Mouse (Mus musculus): ENCODE data around the gene Ddx11. TPM values are rescaled to one million over a fixed set of nuclear protein-coding genes. Genes with fewer than 3 reads are reported as not detected.
"Not testable (repeated sequence)": the region's sequence is repeated elsewhere in the genome, so short reads cannot be mapped to it uniquely, and the experiment has no call there.

Gene Ddx11
- total RNA-seq, 2 experiments from 2014 or later = 0.89 to 1.1 TPM

DNA sequence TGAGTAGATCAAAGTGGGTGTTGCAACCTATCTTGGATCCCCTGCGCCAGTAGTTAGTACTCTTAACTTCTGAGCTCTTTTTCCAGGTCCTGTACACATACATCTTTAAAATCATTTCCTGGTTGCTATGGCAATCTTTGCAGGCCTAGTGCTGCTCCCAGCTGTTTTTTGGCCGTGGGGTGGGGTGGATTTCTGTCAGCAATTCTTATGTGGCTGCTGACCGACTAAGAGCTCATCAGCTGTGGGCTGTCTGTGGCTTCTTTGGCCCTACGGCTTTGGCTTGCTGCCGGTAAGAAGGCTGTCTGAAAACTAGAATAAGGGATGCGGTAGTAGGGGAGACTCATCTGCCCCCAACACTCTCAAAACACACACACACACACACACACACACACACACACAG lies 12.6 kb upstream of the Ddx11 start:
- DNase-seq = peak in 1 of 2 experiments; percentile 17
- intact Hi-C loops (cut with DNase I) = loop anchor here (5.0 kb wide), 1 partner anchor 228 kb away; no protein-coding TSS in a partner anchor

DNA sequence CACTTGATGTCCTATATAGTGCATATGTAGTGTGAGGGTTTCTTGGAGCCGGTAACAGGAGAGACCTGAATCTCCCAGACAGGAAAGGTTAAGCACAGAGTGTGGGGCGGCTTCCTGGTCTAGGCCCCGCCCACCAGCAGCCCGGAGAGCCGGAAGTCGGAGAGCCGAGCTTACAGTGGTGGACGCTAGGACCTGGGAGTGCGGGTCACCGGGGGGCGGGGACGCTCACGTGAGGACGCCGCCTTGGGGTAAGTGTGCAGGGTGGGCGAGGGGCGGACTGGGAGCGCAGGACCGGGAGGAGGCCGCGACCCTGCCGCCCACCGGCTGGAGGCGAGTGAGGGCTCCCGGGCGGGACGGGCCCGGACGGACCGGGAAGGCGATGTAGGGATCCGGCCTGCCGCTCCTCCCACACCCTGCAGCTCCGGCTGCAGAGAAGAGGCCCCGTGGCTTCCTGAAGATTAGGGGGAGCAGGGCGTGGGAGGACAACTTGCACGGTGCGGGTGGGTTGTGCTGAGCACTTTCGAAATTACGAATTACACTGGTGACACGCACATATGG lies 11.8 kb upstream of the Ddx11 start, which contains the start of gene Washc1:
Gene Washc1 (plus strand): TSS at position 144 of the 558 bp plus-strand sequence.
- peak; percentile 86 to 87 for DNase-seq
- intact Hi-C loops (cut with DNase I) = loop anchor here (5.0 kb wide), 1 partner anchor 229 kb away; no protein-coding TSS in a partner anchor

DNA sequence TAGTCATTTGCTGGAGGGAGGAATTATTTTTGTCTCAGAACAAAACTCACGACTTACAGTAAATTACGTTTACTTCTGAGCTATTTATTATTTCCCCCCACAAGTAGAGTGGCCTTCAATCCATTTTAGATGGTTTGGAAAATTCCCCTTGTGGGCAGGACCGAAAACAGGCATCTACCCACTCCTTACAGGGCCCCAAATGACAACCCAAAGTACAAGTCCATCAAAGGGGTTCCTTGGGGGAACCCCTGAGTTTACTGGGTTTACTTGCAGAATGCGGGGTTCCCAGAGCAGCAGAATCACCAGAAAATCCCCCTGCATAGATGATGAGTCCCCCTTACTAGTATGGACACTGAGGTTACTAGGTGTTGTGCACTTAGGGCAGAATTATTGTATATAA lies 11.2 kb upstream of the Ddx11 start:
- intact Hi-C loops (cut with DNase I) = loop anchor here (5.0 kb wide), 1 partner anchor 230 kb away; no protein-coding TSS in a partner anchor
- DNase-seq = no peak

DNA sequence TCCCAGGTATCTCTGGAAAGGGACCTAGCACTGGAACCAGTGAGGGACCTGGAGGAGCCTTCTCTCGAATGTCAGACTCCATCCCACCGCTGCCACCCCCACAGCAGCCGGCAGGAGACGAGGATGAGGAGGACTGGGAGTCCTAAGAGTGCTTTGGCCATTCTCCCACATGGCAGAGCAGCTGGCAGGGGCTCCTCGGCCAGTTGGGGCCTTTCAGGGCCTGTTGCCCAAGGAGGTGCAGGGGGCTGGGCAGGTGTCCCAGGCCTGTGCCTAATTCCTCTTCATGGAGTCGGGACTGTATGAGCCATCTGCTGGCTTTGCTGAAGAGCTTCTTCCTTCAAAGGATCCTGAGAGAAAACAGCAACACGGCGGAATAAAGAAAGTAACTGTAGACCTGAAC lies 4.3 kb upstream of the Ddx11 start:
- DNase-seq = no peak
- intact Hi-C loops (cut with DNase I) = no loop called here

DNA sequence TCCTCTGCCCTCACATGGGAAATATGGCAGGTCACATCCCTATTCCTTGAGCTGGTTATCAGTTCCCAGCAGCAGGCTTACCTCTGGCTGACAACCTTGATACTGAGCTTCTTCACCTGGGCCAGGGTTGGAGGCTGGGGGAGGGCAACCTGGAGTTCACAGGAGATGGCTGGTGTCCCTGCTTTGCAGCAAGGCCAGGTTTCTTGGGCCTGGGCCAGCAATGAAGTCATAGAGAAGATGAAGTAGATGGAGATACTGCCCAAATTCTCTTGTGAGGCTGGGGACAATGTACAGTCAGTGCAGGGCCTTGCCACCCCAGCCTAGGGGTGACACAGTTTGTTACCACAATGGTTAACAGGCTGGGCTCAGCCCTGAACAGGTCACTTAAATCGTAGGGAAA lies 2.6 kb upstream of the Ddx11 start:
- DNase-seq = no peak
- intact Hi-C loops (cut with DNase I) = no loop called here

DNA sequence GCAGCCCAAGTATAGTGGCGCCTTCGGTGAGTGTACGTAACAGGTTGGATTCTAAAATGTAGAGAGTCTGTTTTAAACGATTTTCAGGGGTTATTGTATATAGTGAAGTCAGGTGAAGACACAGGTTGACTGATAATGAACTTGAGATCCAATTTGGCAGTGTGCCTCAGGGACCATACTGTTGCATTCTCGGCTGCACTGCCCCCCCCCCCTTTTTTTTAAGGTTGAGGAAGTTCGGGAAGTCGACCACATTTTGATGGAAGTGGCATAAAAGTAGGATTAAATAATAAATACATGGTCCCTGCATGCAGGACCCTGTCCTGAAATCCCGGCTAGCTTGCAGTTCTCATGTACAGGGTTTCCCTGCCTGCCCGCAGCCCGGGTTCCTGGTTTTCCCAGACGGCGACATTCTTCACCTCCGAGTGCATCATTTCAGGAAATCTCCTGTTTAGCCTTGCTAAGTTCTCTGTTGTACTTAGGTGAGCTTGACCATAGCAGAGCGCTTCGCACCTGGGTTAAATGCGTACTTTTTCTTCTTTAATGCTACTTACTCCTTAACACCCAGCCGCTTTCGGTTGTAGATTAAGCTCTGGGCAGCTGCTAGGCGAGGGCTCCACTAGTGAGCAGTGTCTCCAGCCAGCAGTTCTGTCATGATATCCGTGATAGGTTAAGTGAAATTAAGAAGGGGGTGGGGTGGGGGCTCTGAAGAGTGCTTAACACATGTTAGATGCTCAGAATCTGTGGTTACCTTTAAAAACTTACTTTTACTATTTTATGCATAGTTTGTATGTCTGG lies 693 bp downstream of the Ddx11 start:
- DNase-seq = no peak

DNA sequence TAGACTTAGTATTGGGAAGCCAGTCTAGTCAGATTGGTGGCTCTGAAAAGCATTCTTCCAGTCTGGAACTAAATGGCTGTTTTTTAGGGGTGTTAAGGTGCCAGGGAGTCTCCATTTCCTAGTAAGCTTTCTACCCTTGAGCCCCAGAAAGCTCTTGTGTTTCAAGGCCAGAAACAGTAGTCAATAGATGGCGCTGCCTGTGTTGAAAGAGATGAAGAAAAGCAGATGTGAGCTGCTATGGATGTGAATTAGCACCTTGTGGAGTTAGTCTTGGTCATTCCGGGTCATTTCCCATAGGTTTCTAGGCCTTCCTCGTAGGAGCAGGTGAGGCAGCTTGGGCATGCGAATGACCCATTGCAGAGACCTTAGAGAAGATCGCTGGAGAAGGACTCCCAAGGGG lies 1.9 kb downstream of the Ddx11 start:
- intact Hi-C loops (cut with DNase I) = no loop called here
- DNase-seq = no peak

More for the DNA sequence above, 693 bp downstream of the Ddx11 start:
- intact Hi-C loops (cut with DNase I) = no loop called here

DNA sequence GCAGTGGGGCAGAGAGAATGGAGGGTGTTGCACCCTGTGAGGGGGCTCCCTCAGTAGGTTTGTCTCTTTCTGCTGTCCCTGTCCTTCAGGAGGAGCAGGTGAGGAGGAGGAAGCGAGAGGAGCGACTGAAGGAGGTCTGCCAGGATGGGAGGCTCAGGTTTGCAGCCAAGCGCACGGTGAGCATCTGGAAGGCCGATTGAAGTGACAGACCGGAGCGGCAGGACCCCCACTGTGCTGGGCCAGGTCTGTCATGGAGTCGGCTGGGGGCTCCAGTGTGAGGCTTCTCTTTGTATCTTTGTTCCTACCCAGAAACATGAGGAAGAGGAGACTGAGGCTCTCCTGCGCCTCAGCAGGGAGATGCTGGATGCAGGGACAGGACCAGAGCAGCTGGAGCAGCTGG lies 7.1 kb downstream of the Ddx11 start:
- DNase-seq = no peak
- intact Hi-C loops (cut with DNase I) = no loop called here

DNA sequence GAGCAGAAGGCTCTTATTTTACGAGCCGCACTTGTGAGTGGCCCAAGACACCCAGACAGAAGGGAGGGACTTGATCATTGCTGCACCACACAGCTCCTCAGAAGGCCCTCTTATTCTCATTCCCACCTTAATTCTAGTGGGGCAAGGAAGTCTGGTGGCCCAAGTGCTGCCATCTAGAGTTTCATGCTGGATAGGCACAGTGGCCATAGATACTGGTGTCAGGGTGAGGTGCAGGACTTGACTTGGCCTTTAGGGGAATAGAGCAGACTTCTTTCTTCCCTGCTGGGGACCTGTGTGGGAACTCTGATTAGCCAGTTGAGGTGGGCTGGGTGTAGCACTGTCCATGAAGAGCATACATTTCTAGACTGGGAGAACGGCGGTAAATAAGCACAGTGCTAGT lies 7.9 kb downstream of the Ddx11 start:
- intact Hi-C loops (cut with DNase I) = no loop called here
- DNase-seq = no peak

DNA sequence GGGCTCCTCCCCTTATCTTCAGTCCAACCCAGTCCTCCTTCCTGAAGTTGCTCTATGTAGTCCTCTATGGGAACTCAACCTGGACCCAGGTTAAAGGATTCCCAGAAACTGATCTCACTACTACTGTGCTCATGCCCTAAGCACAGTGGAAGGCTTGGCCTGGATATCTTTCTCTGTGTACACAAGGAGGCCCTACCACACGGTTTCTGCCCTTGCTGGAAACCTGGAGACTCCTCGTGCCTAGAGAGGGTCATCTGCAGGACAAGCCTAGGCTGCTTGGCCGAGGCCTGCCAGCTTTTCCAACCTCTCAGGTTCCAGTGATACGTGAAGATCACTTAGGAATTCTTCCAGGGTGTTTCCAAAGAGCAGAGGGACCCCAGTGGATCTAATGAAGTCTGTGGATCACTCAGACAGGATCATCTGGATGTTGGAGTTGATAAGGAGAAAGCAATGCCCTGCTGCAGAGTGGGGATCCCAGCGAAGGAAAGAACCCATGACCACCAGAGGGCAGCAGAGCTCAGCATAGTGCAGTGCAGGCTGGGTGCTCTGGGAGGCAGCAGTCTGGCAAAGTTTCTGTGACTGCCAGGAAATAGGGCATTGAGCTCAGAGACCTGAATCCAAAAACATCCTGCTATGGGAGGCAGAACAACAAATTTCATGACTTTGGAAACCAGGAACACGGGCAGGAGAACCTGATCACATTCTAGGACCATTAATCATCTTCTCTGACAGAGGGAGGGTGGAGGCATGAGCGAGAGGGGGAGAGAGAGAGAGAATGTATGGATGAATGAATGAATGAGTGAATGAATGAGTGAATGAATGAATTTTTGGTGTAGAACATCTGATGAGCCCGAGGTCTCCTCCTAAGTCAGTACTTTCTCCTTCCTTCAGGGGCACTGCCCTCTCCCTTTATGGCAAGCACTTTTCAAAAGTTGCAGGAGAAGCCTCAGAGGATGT lies 29.7 kb downstream of the Ddx11 start:
- intact Hi-C loops (cut with DNase I); DNase-seq: not testable (repeated sequence)

DNA sequence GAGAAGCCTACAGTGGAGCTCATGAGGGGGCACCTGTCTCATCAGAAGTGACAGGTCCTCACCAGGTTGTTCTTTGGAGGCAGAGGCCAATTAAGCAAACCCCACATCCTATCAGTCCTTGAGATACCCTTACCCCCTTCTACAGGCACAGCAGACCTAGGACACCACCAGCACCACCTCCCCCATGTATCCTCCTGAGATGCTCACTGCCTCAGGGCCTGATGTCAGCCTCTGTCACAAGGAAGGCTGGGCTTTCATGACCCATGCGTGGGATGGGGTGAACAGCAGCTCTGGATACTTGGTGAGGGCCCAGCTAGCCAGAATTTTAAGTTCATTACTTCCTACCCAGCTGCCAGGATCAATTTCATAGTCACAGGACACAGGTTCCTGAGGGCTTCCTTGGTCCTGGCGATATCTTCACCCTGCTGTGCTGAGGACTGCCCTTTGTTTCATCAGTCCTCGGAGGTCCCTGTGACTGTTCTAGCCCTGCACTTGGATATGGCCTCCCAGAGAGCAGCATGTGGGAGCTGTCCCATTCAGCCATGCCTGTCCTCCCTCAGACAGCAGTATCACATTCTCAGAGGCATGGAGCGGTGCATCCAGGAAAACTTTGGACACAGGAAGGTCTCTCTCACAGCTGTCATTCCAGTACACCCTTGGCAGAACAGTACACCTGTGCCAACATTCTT lies 30.6 kb downstream of the Ddx11 start:
- intact Hi-C loops (cut with DNase I); DNase-seq: not testable (repeated sequence)

DNA sequence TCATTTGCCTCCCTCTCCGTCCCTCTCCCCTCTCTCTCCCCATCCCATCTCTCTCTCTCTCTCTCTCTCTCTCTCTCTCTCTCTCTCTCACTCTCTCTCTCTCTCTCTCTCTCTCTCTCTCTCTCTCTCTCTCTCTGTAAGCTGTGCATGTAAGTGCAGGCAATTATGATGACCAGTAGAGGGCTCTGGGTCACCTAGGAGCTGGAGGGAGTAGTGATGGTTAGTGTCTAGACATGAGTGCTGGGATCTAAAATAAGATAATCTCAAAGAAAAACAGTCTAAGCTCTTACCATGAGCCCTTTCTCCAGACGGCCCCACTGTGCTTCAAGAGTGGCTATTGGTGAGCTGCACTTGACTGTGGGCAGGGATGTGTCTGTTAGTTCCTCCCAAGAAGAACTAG lies 31.6 kb downstream of the Ddx11 start:
- intact Hi-C loops (cut with DNase I) = loop anchor here (5.0 kb wide), 1 partner anchor 332 kb away; no protein-coding TSS in a partner anchor
- DNase-seq = no peak

DNA sequence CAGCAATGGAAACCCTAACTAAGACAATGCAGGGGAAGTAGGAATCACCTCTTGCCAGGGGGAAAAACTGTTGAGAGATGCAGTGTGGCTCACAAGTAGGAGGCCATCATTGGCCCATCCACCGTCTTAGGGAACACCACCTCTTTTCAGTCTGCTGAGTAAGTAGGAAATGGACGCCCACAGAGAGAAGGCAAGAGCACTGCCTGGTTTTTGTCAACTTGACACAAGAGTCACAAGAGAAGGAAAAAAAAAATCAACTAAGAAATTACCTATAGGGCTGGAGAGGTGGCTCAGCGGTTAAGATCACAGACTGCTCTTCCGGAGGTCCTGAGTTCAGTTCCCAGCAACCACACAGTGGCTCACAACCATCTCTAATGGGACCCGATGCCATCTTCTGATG lies 35.0 kb downstream of the Ddx11 start:
- intact Hi-C loops (cut with DNase I) = loop anchor here (5.0 kb wide), 1 partner anchor 329 kb away; no protein-coding TSS in a partner anchor
- no peak for DNase-seq

DNA sequence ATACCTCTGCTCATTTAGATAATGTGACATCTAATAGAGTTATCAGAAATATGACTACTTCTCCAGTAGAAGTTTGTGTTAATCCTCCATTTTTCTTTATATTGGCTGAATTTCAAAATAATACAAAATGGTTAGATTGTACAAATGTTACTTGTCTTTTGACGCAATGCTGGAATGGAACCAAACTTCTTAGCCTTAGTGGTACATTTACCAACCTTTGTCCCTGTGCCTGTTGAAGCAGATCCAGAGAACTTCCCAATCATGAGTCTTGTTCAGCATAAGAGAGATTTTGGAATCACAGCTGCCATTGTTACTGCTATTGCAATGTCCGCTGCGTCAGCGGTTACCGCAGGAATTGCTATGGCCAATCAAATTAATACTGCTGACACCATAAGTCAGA lies 43.8 kb downstream of the Ddx11 start:
- DNase-seq; intact Hi-C loops (cut with DNase I): not testable (repeated sequence)

DNA sequence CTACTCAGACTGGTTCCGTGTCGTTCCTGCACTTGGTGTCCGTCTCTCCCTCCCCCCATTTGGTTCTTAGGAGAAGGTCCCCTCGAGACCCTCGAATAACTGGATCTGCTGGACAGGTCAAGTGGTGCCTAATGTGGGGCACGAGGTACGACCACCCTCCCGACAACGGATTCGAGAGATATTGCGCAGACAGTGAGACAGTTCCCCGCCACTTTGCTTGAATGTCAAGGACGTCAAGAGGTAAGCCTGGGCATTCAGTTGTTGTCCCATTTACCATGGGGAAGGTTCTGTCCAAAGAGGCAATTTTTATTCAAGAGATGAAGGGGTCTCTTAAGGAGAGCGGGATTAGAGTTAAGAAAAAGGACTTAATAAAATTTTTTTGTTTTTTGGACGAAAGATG lies 47.7 kb downstream of the Ddx11 start:
- DNase-seq; intact Hi-C loops (cut with DNase I): not testable (repeated sequence)

DNA sequence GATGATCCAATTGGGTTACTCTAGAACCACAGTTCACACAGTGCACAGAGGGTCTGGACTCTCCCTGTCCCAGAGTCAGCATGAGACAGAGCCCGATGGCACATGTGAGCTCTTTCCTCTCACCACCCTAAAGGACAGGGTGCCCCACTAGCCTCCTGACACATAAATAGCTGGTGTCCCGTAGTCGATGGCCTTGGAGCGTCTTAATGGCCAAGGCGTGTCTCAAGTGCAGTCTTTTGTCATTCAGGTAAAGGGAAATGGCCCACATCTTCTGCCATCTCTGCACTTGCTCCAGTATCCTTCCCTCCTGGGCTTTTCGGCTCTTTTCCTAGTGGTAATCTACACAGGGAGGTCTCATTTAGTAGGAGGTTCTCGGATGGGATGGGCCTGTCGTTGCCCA lies 67.3 kb downstream of the Ddx11 start:
- DNase-seq = no peak
- intact Hi-C loops (cut with DNase I) = no loop called here

DNA sequence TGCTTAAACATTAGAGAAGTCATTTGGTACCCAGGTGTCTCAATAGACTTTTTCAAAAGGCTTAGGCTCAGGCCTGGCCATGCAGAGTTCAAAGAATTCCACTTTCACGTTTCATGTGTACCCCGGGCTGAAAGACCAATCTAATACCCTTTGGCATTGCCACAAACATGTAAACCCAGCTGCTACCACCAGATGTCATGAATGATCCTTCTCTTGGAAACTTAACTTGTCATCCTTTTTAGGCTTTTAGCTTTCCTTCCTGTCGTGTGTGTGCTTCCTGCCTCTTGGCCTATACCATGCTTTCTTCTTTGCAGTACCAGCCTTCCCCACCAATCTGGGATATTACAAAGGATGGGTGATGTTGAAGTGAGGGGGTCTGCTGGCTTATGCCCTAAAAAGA lies 73.7 kb downstream of the Ddx11 start:
- no peak for DNase-seq
- intact Hi-C loops (cut with DNase I) = no loop called here
